Mouse (Mus musculus) c-Kit-positive CD71-negative TER-119-negative erythroid progenitor cells, embryonic 14.5 days (primary cell): Measurements from ENCODE around the gene Arpc1b.
"Not testable (repeated sequence)": the region's sequence is repeated elsewhere in the genome, so short reads cannot be mapped to it uniquely, and the experiment has no call there.

ENCODE experiments used
- DNase-seq: peaks from one replicate; pipeline ENCODE4 v3.0.0-alpha.2; 2013; ENCODE audit warnings: low read depth

Arpc1b gene

DNA sequence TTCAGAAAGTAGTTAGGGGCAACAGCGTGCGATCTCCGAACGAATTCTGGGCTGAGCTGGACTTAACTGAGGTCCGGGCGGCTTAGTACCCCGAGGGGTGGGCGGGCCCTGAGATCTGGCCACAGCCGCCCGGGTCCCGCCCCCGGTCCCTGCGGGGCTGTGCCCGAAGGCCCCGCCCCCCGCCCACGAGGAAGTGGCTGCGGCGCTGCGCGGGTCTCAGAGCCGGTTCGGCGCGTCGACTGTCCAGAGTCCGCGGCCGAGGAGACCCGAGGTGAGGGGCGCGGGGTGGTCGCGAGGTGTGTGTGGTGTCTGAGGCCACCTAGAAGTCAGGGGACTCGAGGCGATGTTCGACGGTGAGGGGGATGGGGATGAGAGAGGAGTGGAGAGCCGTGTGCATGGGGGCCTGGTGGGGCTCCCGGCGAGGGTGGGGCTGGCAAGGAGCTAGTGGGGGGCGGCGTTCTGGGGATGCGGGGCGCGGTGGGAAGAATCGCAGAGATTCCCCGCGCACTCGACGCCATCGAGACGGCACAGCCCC lies at the start of gene Arpc1b:
TSS of gene Arpc1b (plus strand) at position 145 of the 535 bp plus-strand sequence.
- no peak for DNase-seq

DNA sequence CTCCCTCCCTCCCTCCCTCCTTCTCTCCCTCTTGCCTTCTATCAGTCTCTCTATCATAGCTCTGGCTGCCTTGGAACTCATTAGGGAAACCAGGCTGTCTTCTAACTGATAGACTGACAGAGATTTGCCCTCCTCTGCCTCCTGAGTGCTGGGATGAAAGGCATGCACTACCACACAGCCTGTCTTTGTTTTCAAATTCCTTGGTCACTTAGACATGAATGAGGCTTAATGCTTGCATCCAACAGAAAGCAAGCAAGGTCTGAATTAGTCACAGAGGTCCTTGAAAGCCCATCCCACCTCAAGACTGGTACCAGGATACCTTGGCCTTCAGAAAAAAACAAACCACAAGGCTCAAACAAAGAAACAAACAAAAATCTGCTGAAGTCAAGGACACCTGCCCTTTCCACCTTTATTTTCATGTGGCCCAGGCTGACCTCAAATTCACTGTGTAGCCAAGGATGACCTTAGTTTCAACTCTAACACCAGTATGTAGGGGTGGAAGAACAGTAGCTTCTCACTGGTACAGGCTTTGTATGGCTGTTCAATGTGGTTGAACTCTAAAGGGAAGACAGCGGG lies 49.2 kb upstream of the Arpc1b start:
- DNase-seq = no peak

DNA sequence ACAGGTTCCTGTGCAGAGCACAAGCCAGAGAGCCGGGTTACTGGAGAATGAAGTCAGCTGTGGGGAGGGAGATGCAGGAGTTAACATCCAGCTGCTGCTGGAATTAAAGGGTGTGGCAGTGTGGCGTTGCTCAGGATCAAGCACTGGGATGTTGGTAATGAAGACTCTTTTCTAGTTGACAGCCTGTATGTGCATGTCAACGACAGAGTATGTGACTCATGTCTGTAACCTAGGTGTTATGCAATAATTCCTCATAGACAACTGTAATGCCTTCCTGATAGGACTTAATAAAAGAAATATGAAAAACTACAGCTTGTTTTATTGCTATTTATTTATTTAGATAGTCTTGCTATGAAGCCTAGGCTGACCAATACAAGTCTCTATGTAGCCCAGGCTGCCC lies 45.2 kb upstream of the Arpc1b start:
- no peak for DNase-seq

DNA sequence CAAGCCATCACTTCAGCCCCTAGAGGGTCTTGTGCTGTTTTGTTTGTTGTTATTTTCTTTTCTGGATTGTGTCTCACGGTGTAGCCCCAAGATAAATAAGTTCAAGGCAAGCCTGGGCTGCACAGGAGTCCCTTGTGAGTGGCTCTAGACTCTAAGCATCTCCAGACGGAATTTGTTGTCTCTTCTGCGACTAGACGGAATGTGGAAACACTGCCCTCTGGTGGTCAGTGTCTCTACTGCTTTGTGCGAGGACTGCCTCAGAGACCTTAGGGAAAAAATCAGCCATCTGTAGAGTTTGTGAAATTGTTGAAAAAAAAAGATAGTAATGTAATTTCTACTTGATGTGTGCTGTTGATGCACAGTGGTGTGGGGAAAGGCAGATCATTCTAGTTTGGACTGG lies 44.3 kb upstream of the Arpc1b start:
- DNase-seq = peak; percentile 66

DNA sequence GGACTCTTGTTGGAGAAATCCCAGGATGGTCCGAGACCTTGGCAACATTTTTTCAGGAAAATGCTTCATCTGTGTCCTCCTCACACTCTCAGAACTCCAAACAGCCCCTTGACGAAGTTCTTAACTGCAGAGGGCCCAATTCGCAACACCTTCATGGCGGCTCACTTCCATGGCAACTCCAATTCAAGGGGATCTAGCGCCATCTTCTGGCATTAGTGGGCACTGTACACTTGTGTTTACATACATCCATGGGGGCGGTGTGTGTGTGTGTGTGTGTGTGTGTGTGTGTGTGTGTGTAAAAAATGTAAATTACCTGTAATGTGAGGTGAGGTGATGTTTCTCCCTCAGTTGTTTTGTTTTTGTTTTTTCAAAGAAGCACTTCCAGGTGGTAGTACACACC lies 42.7 kb upstream of the Arpc1b start:
- peak; percentile 41 for DNase-seq

DNA sequence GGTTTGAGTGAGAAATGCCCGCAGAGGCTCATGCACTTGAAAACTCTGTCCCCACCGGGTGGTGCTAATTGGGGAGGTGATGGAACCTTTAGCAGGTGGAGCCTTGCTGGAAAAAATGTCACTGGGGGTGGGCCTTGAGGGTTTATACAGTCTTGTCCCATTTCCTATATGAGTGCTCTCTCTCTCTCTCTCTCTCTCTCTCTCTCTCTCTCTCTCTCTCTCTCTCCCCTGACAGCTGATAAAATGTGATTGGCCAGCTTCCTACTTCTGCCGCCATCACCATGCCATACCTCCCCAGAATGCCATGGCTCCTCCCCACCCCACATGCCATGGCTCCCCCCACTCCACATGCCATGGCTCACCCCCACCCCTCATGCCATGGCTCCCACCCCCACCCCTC lies 38.9 kb upstream of the Arpc1b start:
- DNase-seq = no peak

DNA sequence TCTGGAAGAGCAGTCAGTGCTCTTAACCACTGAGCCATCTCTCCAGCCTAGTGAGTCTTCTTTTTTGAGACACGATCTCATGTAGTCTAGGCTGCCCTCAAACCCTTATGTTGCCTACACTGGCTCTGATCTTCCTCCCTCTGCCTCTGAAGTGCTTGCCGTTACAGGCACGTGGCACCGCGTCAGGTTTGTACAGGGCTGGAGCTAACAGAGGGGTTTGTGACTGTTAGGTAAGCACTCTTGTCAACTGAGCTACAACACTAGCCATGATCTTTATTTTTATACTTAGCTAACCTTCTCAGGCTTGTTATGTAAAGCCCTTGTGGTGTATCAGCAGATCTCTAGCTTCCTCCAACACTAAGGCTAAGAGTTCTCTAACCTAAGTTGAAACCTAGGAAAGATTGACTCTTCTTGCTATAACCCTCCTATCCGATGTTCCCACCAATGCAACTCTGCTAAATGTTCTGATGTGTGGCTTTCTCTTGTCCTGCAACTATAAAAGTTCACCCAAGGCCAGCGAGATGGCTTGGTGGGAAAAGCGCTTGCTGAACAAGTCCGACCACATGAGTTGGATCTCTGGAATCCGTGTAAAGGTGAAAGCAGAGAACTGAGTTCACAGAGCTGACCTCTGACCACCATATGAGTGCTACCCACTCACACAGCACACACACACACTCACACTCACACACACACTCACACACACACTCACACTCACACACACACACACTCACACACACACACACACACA lies 32.0 kb upstream of the Arpc1b start:
- DNase-seq = no peak

DNA sequence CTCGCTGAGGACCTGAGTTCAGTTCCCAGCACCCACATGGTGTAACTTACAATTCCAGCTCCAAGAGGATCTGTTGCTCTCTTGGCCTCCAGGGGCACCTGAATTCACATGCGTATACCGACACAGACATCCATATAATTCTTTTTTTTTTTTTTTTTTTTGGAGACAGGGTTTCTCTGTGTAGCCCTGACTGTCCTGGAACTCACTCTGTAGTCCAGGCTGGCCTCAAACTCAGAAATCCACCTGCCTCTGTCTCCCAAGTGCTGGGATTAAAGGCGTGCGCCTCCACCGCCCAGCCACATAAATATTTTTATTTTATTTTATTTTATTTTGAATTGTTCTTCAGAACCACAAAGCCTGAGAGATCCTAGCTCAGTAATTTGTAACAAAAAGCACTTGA lies 30.8 kb upstream of the Arpc1b start:
- not testable (repeated sequence) for DNase-seq

DNA sequence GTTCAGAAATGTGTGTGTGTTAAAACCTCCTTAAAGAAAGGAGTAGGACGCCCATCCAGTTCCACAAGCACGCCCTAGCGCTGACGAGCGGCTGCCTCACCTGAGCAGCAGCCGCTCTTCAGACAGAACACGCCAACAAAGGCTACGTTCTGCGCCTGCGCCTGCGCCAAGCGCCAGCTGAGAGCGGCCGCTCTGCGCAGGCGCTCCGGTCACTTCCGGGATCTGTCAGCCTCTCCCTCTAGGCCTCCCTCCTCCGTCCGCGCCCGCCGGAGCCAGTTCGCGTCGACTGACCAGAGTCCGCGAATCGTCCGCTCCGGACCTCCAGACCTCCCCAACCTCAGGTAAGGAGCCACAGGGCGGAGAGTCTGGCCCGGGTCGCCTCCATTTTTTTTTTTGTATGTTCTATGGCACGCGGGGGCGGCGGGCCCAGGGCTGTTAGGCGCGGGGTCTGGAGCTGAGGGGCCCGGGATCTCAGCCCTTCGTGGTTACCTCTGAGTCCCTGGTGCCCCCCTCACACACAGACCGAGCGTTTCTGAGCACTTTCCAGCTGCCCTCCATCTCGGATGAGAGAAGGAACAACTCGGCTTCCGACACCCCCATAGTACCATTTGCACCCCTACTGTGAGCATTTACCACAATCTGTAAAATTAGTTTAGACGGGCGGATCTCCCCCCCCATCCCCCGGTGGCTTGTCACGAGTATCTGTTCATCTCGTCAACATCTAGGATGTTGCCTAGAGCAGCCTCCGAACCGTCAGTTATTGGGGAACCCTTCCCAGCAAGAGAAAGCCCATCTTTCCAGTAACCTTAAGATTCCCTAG lies 30.2 kb upstream of the Arpc1b start, which contains the start of the genes Arpc1a and Kpna7:
TSS of gene Arpc1a (plus strand) at position 199 of the 820 bp plus-strand sequence.
TSS of gene Kpna7 (minus strand) at position 399 of the 820 bp plus-strand sequence.
- DNase-seq = peak; percentile 87

DNA sequence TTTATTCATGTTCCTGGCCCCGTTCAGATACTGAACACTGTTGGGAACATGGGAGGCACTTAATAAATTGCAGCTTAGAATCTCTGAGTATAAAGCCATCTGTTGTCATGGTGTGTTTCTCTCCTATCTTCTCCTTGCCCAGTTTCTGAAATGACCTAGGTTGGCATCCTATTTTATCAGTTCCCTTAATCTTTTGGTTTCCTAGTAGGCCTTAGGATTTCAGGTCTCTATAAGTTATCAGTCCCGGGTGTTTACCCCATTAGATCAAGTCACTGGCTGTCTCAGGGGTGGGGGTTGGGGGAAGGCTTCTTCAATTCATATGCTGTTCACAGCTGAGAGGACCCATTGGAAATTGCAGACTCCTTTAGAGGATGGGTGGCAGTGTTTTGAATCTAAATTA lies 29.2 kb upstream of the Arpc1b start:
- no peak for DNase-seq

DNA sequence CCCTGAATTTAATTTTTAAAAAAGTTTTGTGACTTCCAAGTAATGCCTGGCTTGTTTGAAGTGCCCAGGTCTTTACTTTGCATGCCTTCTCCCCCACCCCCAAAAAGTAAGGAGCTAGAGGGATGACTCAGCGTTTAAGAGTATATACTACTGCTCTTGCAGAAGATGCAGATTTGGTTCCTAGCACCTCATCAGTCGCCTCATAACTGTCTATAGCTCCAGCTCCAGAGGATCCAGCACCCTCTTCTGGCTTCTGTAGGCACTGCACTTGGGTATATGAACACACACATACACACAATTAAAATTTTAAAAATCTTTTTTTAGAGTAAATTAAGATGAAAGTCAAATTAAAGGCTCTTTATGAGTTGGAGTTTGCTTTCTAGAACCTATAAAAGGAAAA lies 25.8 kb upstream of the Arpc1b start:
- DNase-seq = no peak

DNA sequence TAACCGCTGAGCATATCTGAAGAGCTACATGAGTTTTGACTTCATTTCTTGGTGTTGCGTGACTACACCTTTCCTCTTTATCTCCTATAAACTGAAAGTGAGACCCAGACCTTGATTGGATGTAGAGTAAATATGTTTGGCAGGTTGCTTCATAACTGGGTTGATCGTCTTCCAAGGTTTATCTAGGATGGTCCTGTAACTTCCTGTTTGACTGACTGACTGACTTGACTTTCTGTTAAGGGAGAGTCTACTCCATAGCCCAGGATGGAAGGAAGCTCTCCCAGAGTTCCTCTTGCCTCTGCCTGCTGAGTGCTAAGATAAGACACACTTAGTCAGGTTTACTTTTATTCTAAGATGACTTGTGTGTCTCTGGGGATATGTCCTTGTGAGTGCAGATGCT lies 24.1 kb upstream of the Arpc1b start:
- DNase-seq = no peak

DNA sequence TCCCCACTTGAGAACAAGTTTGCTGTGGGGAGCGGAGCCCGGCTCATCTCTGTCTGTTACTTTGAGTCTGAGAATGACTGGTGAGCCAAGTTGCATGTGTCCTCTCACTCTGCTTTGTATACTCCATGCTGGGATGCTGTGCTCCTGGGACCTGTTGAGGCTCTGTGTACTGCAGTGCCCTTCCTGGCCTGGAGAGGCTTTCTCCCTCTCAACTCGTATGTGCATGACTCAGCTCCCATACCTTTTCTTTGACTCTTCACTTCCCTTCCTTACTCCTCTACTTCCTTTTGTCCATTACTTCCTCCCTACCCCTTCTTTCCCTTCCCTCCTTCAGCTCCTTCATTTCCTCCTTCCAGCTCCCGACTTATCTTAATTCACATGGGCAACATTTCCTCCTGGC lies 17.8 kb upstream of the Arpc1b start:
- no peak for DNase-seq

DNA sequence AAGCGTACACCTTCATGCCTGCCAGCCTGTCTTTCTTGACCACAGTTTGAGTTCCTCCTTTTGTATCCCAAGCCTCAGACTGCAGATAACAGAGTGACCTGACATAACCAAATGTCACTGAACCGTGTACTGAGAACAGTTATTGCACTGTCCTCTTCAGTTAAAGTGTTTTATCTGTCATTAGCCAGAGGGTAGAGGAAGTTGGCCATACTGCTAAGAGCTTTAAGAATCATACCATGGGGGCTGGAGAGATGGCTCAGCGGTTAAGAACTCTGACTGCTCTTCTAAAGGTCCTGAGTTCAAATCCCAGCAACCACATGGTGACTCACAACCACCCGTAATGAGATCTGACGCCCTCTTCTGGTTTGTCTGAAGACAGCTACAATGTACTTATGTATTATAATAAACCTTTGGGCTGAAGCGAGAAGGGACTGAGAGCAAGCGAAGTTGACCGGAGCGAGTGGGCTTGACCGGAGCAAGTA lies 15.6 kb upstream of the Arpc1b start:
- no peak for DNase-seq

DNA sequence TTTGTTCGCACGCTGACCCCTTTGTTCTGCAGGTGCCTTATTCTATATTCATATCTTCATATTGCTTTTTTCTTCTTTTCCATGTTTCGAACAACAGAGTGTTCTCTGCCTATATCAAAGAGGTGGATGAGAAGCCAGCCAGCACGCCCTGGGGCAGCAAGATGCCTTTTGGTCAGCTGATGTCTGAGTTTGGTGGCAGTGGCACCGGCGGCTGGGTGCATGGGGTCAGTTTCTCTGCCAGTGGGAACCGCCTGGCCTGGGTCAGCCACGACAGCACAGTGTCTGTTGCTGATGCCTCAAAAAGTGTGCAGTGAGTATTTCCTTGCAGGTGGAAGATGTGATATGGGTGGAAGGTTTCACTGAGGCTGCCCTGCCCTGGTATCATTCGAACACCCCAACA lies 13.1 kb upstream of the Arpc1b start:
- DNase-seq = no peak

DNA sequence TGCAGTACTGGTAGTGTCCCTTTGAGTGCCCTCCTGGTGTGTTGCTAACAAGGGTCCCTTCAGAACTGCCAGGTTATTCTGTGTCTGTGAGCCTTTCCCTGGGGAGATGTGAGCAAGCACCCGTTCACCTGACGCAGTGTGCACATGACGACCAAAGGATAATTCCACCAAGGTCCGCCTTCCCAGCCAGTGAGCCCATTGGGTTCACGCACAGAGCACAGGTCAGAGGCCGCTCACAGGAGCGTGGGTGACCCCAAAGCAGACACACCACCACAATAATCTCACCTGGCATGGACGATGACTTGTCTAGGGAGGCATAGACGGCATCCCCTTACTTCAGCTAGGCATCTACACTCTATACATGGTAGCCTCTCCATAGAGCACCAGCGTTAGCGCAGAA lies 12.6 kb upstream of the Arpc1b start:
- not testable (repeated sequence) for DNase-seq

DNA sequence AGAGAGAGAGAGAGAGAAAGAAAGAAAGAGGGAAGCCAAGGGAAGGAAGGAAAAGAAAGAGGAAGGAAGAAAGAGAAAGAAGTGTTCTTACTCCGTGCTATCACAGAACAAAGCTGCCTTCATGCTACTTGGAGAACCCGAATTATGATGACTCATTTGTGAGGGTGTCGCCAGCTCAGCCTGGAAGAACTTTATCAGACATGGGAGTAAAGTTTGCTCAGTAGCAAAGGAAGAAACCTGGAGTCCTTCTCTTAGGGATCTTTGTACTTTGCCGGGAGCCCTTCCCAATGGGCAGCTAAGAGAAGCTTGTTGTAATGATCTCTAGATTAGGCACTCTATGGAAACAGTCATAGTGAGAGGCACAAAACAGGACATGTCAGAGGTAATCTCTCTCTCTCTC lies 11.3 kb upstream of the Arpc1b start:
- DNase-seq = no peak

DNA sequence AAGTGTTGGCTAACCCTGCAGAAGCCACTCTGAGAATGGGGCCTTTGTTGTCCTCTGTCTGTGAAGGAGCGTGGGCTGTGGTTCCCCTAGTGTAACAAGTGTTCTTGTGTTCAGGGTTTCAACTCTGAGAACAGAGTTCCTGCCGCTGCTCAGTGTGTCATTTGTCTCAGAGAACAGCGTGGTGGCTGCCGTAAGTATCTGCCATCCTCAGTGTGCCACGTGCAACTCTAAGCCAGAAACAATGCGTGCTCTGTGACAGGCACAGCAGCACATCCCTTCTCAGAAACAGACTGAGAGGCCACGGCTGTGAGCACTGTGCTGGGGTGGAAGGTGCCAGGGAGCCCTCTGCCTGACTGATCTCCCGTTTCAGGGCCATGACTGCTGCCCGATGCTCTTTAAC lies 9.7 kb upstream of the Arpc1b start:
- no peak for DNase-seq

DNA sequence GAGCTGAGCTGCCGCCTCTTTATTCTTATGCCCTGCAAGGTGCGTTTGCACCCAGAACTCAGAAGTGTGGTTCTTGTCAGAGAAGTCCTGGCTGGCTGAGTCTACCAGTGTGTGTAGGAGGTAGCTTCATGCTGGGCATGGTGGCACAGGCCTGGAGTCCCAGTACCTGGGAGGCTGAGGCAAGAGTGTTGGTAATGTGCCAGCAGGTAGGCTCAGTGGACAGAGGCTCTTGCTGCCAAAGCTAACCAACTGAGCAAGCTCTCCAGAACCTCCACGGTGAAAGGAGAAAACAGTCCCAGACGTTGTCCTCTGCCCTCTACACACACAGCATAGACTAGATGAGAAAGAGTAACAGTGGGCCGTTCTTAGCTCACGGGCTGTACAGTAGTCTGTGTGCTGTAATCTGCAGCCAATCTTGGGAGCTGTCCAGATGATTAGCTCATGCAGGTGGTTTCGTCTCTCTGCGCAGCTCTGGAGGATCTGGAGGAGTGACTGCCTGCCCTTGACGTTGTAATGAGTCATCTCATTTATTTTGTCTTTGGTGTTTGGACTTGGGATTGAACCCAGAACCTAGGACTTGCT lies 8.2 kb upstream of the Arpc1b start:
- DNase-seq = no peak

DNA sequence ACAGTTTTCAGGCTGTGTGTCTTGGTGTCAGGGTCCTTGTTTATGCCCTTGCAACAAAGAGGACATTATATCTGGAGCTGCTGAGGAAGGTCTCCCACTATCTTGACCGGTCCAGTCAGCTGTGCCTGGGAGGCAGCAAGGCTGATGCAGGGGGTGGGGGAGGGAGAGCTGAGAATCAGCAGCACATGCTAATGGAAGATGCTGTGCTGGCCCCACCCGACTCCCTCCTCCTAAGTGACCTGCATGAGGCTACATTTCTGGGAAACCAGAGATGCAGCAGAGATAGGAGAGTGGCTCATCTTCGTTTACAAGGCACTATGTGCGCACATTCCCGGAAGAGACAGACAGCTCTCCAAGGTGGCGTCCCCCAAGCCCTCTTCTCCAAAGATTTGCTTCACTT lies 3.6 kb upstream of the Arpc1b start:
- DNase-seq = no peak

DNA sequence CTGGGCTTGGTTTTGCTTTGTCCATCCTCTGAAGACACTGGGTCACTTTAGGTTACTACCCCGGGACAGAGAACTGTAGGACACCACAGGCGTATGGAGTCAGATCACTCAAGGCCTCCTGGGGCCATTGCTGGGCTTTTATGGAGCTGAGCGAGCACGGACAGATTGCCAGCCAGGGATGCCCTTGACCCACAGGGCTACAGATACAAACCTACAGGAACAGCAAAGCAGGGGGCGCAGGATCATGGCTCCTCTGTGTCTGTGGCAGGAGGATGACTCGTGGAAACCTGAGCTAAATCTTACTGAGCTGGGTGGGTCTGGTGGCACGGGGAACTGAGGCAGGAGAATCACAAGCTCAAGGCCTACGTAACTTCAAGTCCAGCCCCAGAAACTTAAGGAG lies 1.4 kb upstream of the Arpc1b start:
- no peak for DNase-seq

DNA sequence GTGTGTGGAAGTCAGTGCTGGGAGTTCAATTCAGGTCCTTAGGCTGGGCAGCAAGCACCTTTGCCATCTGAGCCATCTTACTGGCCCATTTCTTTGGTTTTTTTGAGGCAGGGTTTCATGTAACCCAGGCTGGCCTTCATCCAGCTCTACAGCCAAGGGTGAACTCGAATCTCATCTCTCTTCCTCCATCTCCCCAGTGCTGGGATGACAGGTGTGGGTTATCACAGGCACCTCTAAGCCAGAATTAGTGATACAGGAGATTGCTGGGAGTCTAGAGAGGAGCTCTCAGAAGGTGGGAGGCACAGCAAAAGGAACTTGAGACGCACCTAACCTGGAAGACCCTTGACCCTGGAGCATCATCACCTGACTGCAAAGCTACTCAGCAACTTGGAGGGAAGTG lies 599 bp upstream of the Arpc1b start:
- no peak for DNase-seq
